Mouse (Mus musculus): ENCODE measurements around the gene Bcl2l2. TPM values are rescaled to one million over a fixed set of nuclear protein-coding genes. Genes with fewer than 3 reads are reported as not detected.

The Bcl2l2 gene
- 48.5 and 61.4 TPM in 2 replicates for polyA plus RNA-seq (2012; rRNA removed)

GRCm38 (mm10) chr14:54883154-54884021, at the start of gene Bcl2l2, which contains the start of gene Gm20521:
Bcl2l2 (plus strand) TSS chr14:54883377.
Gm20521 (plus strand) TSS chr14:54883441.

GRCm38 (mm10) chr14:54870861-54871260, 12.3 kb upstream of the Bcl2l2 start, which contains the start of gene Homez:
Homez (minus strand) TSS chr14:54870961.

GRCm38 (mm10) chr14:54877048-54877715, 6.0 kb upstream of the Bcl2l2 start, which contains the start of gene Ppp1r3e:
Ppp1r3e (minus strand) TSS chr14:54877550.

GRCm38 (mm10) chr14:54892200-54892599, 9.0 kb downstream of the Bcl2l2 start, which contains the start of gene Pabpn1:
Pabpn1 (plus strand) TSS chr14:54892500.

GRCm38 (mm10) chr14:54912886-54913285, 29.7 kb downstream of the Bcl2l2 start, which contains the start of gene Slc22a17:
Slc22a17 (minus strand) TSS chr14:54913132.

GRCm38 (mm10) chr14:54925349-54926342, 42.5 kb downstream of the Bcl2l2 start, which contains the start of gene Efs:
Efs (minus strand) TSS chr14:54926126.

GRCm38 (mm10) chr14:54932645-54933150, 49.5 kb downstream of the Bcl2l2 start, which contains the start of gene Il25:
Il25 (plus strand) TSS chr14:54932695.

GRCm38 (mm10) chr14:54935904-54936830, 53.0 kb downstream of the Bcl2l2 start, which contains the start of gene Cmtm5:
Cmtm5 (plus strand) TSS chr14:54936261.

Other genes starting within 250 kb of the Bcl2l2 start
- gene Gm17606, start 242.4 kb upstream of the Bcl2l2 start, polyA plus RNA-seq (2012; rRNA removed): not detected in 2 replicates
- 16.8 and 16.9 TPM in 2 replicates for gene Cdh24, start 242.0 kb upstream of the Bcl2l2 start, polyA plus RNA-seq (2012; rRNA removed)
- 72.7 and 96.5 TPM in 2 replicates for gene 1700123O20Rik, start 197.2 kb upstream of the Bcl2l2 start, polyA plus RNA-seq (2012; rRNA removed)
- gene Acin1, start 196.4 kb upstream of the Bcl2l2 start, polyA plus RNA-seq (2012; rRNA removed): 165 and 172 TPM in 2 replicates
- 0.26 and 0.71 TPM in 2 replicates for gene Gm29776, start 184.5 kb upstream of the Bcl2l2 start, polyA plus RNA-seq (2012; rRNA removed)
- gene Cebpe, start 171.2 kb upstream of the Bcl2l2 start, polyA plus RNA-seq (2012; rRNA removed): 2.2 and 2.5 TPM in 2 replicates
- gene Slc7a8, start 101.4 kb upstream of the Bcl2l2 start, polyA plus RNA-seq (2012; rRNA removed): 70.9 and 104 TPM in 2 replicates
- 0.19 and 0.30 TPM in 2 replicates for gene Rnf212b, start 69.2 kb upstream of the Bcl2l2 start, polyA plus RNA-seq (2012; rRNA removed)
- gene Homez, start 12.4 kb upstream of the Bcl2l2 start, polyA plus RNA-seq (2012; rRNA removed): 6.3 and 8.0 TPM in 2 replicates
- gene Ppp1r3e, start 5.8 kb upstream of the Bcl2l2 start, polyA plus RNA-seq (2012; rRNA removed): 34.3 and 54.4 TPM in 2 replicates
- 14.1 and 17.9 TPM in 2 replicates for gene Gm20521, start 64 bp downstream of the Bcl2l2 start, polyA plus RNA-seq (2012; rRNA removed)
- 120 and 167 TPM in 2 replicates for gene Pabpn1, start 9.1 kb downstream of the Bcl2l2 start, polyA plus RNA-seq (2012; rRNA removed)
- 262 and 375 TPM in 2 replicates for gene Slc22a17, start 29.8 kb downstream of the Bcl2l2 start, polyA plus RNA-seq (2012; rRNA removed)
- 66.5 and 92.1 TPM in 2 replicates for gene Efs, start 42.7 kb downstream of the Bcl2l2 start, polyA plus RNA-seq (2012; rRNA removed)
- gene Il25, start 49.3 kb downstream of the Bcl2l2 start, polyA plus RNA-seq (2012; rRNA removed): 0.97 and 1.7 TPM in 2 replicates
- 2.8 and 5.0 TPM in 2 replicates for gene Cmtm5, start 52.9 kb downstream of the Bcl2l2 start, polyA plus RNA-seq (2012; rRNA removed)
- 0.36 and 0.39 TPM in 2 replicates for gene Myh6, start 83.5 kb downstream of the Bcl2l2 start, polyA plus RNA-seq (2012; rRNA removed)
- gene Gm17428, start 93.6 kb downstream of the Bcl2l2 start, polyA plus RNA-seq (2012; rRNA removed): not detected in 2 replicates
- 0.63 and 0.85 TPM in 2 replicates for gene Myh7, start 111.2 kb downstream of the Bcl2l2 start, polyA plus RNA-seq (2012; rRNA removed)
- gene Ngdn, start 132.1 kb downstream of the Bcl2l2 start, polyA plus RNA-seq (2012; rRNA removed): 8.5 and 10.3 TPM in 2 replicates
- gene Zfhx2, start 208.9 kb downstream of the Bcl2l2 start, polyA plus RNA-seq (2012; rRNA removed): 1.3 and 1.5 TPM in 2 replicates
- 5.6 and 7.9 TPM in 2 replicates for gene Thtpa, start 211.4 kb downstream of the Bcl2l2 start, polyA plus RNA-seq (2012; rRNA removed)
- 36.3 and 37.4 TPM in 2 replicates for gene Ap1g2, start 223.2 kb downstream of the Bcl2l2 start, polyA plus RNA-seq (2012; rRNA removed)
- gene Jph4, start 233.6 kb downstream of the Bcl2l2 start, polyA plus RNA-seq (2012; rRNA removed): 14.2 and 24.0 TPM in 2 replicates